Mouse (Mus musculus) layer of hippocampus, adult 18-20 months (tissue): Measurements from ENCODE around the gene Pkhd1. TPM values are rescaled to one million over a fixed set of nuclear protein-coding genes. Genes with fewer than 3 reads are reported as not detected.

Source experiments
- DNase-seq, 2 experiments: peaks; one replicate each; pipeline ENCODE4 v3.0.0; 2022; ENCODE audit warnings: low spot score in 2 of 2
- long read RNA-seq: library from polyadenylated mRNA; stranded (forward); transcript quantifications from one replicate; pipeline ENCODE4 v2.0.0, GENCODE M21; 2021
- total RNA-seq, 2 experiments: library from RNA; stranded (reverse); gene quantifications; 2 replicates each; pipeline ENCODE4 v1.2.3; 2021

Pkhd1 gene
- under 1 TPM; 0.02 to 0.20 TPM for total RNA-seq
- long read RNA-seq, result 0 reads

- no peak for DNase-seq
Measured at GRCm38 (mm10) chr1:20617849-20618530, at the start of gene Pkhd1. Pkhd1 (minus strand) TSS chr1:20618064.

GRCm38 (mm10) chr1:20667567-20667966 lies 49.7 kb upstream of the Pkhd1 start:
- no peak for DNase-seq

GRCm38 (mm10) chr1:20666233-20666632 lies 48.4 kb upstream of the Pkhd1 start:
- DNase-seq, result no peak

- DNase-seq, result no peak
Measured at GRCm38 (mm10) chr1:20655085-20655484, 37.2 kb upstream of the Pkhd1 start.

- no peak for DNase-seq
Measured at GRCm38 (mm10) chr1:20653513-20654506, 35.9 kb upstream of the Pkhd1 start.

- no peak for DNase-seq
Measured at GRCm38 (mm10) chr1:20634856-20635255, 17.0 kb upstream of the Pkhd1 start.

GRCm38 (mm10) chr1:20633276-20633869 lies 15.5 kb upstream of the Pkhd1 start:
- DNase-seq, result peak in 1 of 2 experiments; percentile 5

- DNase-seq, result no peak
Measured at GRCm38 (mm10) chr1:20624564-20624963, 6.7 kb upstream of the Pkhd1 start.

GRCm38 (mm10) chr1:20623375-20623774 lies 5.5 kb upstream of the Pkhd1 start:
- no peak for DNase-seq

- DNase-seq, result no peak
Measured at GRCm38 (mm10) chr1:20620611-20621010, 2.7 kb upstream of the Pkhd1 start.

GRCm38 (mm10) chr1:20619363-20619762 lies 1.5 kb upstream of the Pkhd1 start:
- no peak for DNase-seq

GRCm38 (mm10) chr1:20612643-20613042 lies 5.2 kb downstream of the Pkhd1 start:
- DNase-seq, result peak; percentile 9 to 69

- DNase-seq, result no peak
Measured at GRCm38 (mm10) chr1:20605489-20605888, 12.4 kb downstream of the Pkhd1 start.

- DNase-seq, result no peak
Measured at GRCm38 (mm10) chr1:20590488-20590887, 27.4 kb downstream of the Pkhd1 start.

- no peak for DNase-seq
Measured at GRCm38 (mm10) chr1:20571469-20571868, 46.4 kb downstream of the Pkhd1 start.

GRCm38 (mm10) chr1:20569430-20569829 lies 48.4 kb downstream of the Pkhd1 start:
- no peak for DNase-seq

- DNase-seq, result no peak
Measured at GRCm38 (mm10) chr1:20558443-20558842, 59.4 kb downstream of the Pkhd1 start.

- DNase-seq, result peak; percentile 30 to 79
Measured at GRCm38 (mm10) chr1:20554398-20554797, 63.5 kb downstream of the Pkhd1 start.

- no peak for DNase-seq
Measured at GRCm38 (mm10) chr1:20551334-20551733, 66.5 kb downstream of the Pkhd1 start.

GRCm38 (mm10) chr1:20544526-20544925 lies 73.3 kb downstream of the Pkhd1 start:
- no peak for DNase-seq

GRCm38 (mm10) chr1:20513364-20514084 lies 104.3 kb downstream of the Pkhd1 start:
- DNase-seq, result peak; percentile 19 to 84
